ENCODE assay signal across 8 mouse cellular contexts in the genomic region with DNA sequence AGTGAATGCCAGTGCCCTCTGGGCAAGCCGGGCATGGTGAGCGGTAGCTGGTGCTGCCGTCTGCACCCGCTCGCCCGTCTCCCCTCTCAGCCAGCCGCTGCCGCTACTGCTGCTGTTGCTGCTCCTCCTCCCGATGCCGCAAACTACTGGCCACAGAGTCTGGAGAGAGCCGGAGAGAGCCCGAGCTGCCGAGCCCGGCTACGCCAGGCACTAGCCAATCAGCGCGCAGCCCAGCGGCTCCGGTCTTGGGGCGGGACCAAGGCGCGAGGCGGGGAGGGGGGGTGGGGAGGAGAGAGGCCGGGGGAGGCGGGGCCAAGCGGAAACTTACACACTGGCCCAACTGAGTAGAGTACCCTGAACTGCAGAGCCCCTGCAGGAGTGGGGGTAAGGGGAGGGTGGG. TPM values are rescaled to one million over a fixed set of nuclear protein-coding genes. Genes with fewer than 3 reads are reported as not detected.
A peak's percentile ranks its signal among the peaks of the same experiment; 100 is the strongest.
DNase-seq lines count a peak whose midpoint lies in the region; ATAC-seq and TF ChIP-seq lines count a peak whose summit lies in the region.

Pcdh19 (minus strand) TSS at position 148 of the 400 bp plus-strand sequence.

- WGBS in forebrain, embryonic 14.5 days: 27% methylated on average over 17 of the region's 26 CpGs
- 38% methylated on average over 15 of the region's 26 CpGs for whole genome bisulfite sequencing in heart, postnatal 0 days
- WGBS in liver, postnatal 0 days (ENCODE audit: insufficient replicate concordance): 31% methylated on average over 13 of the region's 26 CpGs
- WGBS in neural tube, embryonic 15.5 days: 48% methylated on average over 15 of the region's 26 CpGs

- H3K9me3 ChIP-seq in ES-Bruce4 (replicated peaks; ENCODE audit: control insufficient read depth, insufficient read depth, low read length, poor library complexity, severe bottlenecking): no peaks in the 10 kb centered on the region
- H3K9me3 ChIP-seq in forebrain, embryonic 14.5 days (replicated peaks; ENCODE audit: control insufficient read depth, low read length): no peaks in the 10 kb centered on the region
- no peaks in the 10 kb centered on the region for H3K9me3 ChIP-seq in heart, postnatal 0 days (replicated peaks; ENCODE audit: control insufficient read depth, low read length)
- no peaks in the 10 kb centered on the region for H3K9me3 ChIP-seq in liver, postnatal 0 days (ENCODE audit: low read length)
- H3K9me3 ChIP-seq in neural tube, embryonic 15.5 days (replicated peaks): no peaks in the 10 kb centered on the region

- TF ChIP-seq POLR2A in ES-Bruce4 (IDR thresholded peaks at IDR 0.05; ENCODE audit: insufficient read depth, low read length): no peak
- TF ChIP-seq POLR2A in brain, embryonic 14.5 days (IDR thresholded peaks at IDR 0.05; ENCODE audit: borderline replicate concordance, extremely low read depth, insufficient read depth, insufficient read length, poor library complexity, severe bottlenecking): peak; percentile 45; the same call in 1 of the 2 replicates

- peak; percentile 91 for ATAC-seq in forebrain, embryonic 14.5 days
- ATAC-seq in heart, postnatal 0 days (ENCODE audit: insufficient read depth, low read depth): peak; percentile 84
- ATAC-seq in liver, postnatal 0 days: peak; percentile 71
- peak; percentile 92 for ATAC-seq in neural tube, embryonic 15.5 days (ENCODE audit: low FRiP score)

- no peaks in the 10 kb centered on the region for H3K4me1 ChIP-seq in ES-Bruce4 (ENCODE audit: control insufficient read depth, insufficient read depth, low read length)
- H3K4me1 ChIP-seq in forebrain, embryonic 14.5 days (ENCODE audit: control insufficient read depth, insufficient read depth, low read length): no peaks in the 10 kb centered on the region
- no peaks in the 10 kb centered on the region for H3K4me1 ChIP-seq in heart, postnatal 0 days (ENCODE audit: control insufficient read depth, insufficient read depth)
- no peaks in the 10 kb centered on the region for H3K4me1 ChIP-seq in liver, postnatal 0 days (ENCODE audit: insufficient read depth)
- H3K4me1 ChIP-seq in neural tube, embryonic 15.5 days: no peaks in the 10 kb centered on the region

- peak within 1 kb of the TSS; percentile 58 for H3K9ac ChIP-seq in ES-Bruce4 (ENCODE audit: low read depth, poor library complexity, severe bottlenecking)
- H3K9ac ChIP-seq in forebrain, embryonic 14.5 days (ENCODE audit: low read length): peak within 1 kb of the TSS; percentile 71
- peak within 1 kb of the TSS; percentile 15; the same call in 1 of the 2 replicates for H3K9ac ChIP-seq in heart, postnatal 0 days (replicated peaks; ENCODE audit: low read depth, low read length)
- no peak within 1 kb of the TSS for H3K9ac ChIP-seq in liver, postnatal 0 days (replicated peaks)
- peak within 1 kb of the TSS; percentile 55 for H3K9ac ChIP-seq in neural tube, embryonic 15.5 days (replicated peaks)

- H3K36me3 ChIP-seq in ES-Bruce4 (ENCODE audit: control insufficient read depth, insufficient read depth, low read length, poor library complexity, severe bottlenecking): no peaks in the 10 kb centered on the region
- no peaks in the 10 kb centered on the region for H3K36me3 ChIP-seq in forebrain, embryonic 14.5 days (ENCODE audit: control insufficient read depth, insufficient read depth, low read length)
- no peaks in the 10 kb centered on the region for H3K36me3 ChIP-seq in heart, postnatal 0 days (replicated peaks; ENCODE audit: control insufficient read depth, insufficient read depth, low read length)
- no peaks in the 10 kb centered on the region for H3K36me3 ChIP-seq in liver, postnatal 0 days (replicated peaks; ENCODE audit: insufficient read depth, low read length)
- no peaks in the 10 kb centered on the region for H3K36me3 ChIP-seq in neural tube, embryonic 15.5 days

- no peak within 1 kb of the TSS for H3K27ac ChIP-seq in ES-Bruce4 (ENCODE audit: insufficient read depth, low read length)
- peak within 1 kb of the TSS; percentile 81 for H3K27ac ChIP-seq in forebrain, embryonic 14.5 days (ENCODE audit: low read depth, low read length)
- H3K27ac ChIP-seq in heart, postnatal 0 days (ENCODE audit: low read depth): peak within 1 kb of the TSS; percentile 25; the same call in 1 of the 2 replicates
- no peak within 1 kb of the TSS for H3K27ac ChIP-seq in liver, postnatal 0 days (ENCODE audit: low read depth)
- peak within 1 kb of the TSS; percentile 82 for H3K27ac ChIP-seq in neural tube, embryonic 15.5 days (replicated peaks)

- TF ChIP-seq EP300 in ES-Bruce4 (IDR thresholded peaks at IDR 0.05; ENCODE audit: insufficient read depth, low read depth, low read length): no peak
- TF ChIP-seq EP300 in heart, postnatal 0 days (IDR thresholded peaks at IDR 0.05; ENCODE audit: low read depth): no peak
- no peak for TF ChIP-seq EP300 in liver, postnatal 0 days (IDR thresholded peaks at IDR 0.05; ENCODE audit: low read depth)

- TF ChIP-seq CTCF in ES-Bruce4 (IDR thresholded peaks at IDR 0.05; ENCODE audit: low read depth, low read length): no peak
- TF ChIP-seq CTCF in brain, embryonic 14.5 days (IDR thresholded peaks at IDR 0.05; ENCODE audit: borderline replicate concordance, extremely low read depth, insufficient read depth, insufficient read length): no peak
- no peak for TF ChIP-seq CTCF in heart, postnatal 0 days (IDR thresholded peaks at IDR 0.05; ENCODE audit: low read depth)
- TF ChIP-seq CTCF in liver, postnatal 0 days (IDR thresholded peaks at IDR 0.05; ENCODE audit: low read depth): no peak

- peak within 1 kb of the TSS; percentile 63 for H3K4me2 ChIP-seq in forebrain, embryonic 14.5 days (ENCODE audit: low read length)
- peak within 1 kb of the TSS; percentile 80 for H3K4me2 ChIP-seq in heart, postnatal 0 days (ENCODE audit: low read depth, low read length)
- peak within 1 kb of the TSS; percentile 73 for H3K4me2 ChIP-seq in liver, postnatal 0 days (ENCODE audit: low read depth, low read length)
- H3K4me2 ChIP-seq in neural tube, embryonic 15.5 days: peak within 1 kb of the TSS; percentile 79

- peak; percentile 95 for DNase-seq in brain, embryonic 14.5 days (ENCODE audit: low read depth)
- DNase-seq in forebrain, embryonic 14.5 days (ENCODE audit: low spot score): peak; percentile 90
- peak; percentile 53 for DNase-seq in heart, postnatal 0 days (ENCODE audit: low spot score)
- peak; percentile 77 to 91 for DNase-seq in kidney, postnatal 25 days
- DNase-seq in liver, postnatal 0 days: peak; percentile 52
- no peak for DNase-seq in T-cell, adult 2 months (ENCODE audit: low spot score)

- peaks cover 8% of the 10 kb centered on the region for H3K27me3 ChIP-seq in ES-Bruce4 (ENCODE audit: control insufficient read depth, insufficient read depth, low read length, poor library complexity, severe bottlenecking)
- no peaks in the 10 kb centered on the region for H3K27me3 ChIP-seq in forebrain, embryonic 14.5 days (replicated peaks; ENCODE audit: control insufficient read depth, insufficient read depth, low read length)
- peaks cover 26% of the 10 kb centered on the region for H3K27me3 ChIP-seq in heart, postnatal 0 days (ENCODE audit: control insufficient read depth, insufficient read depth, low read length)
- peaks cover 65% of the 10 kb centered on the region for H3K27me3 ChIP-seq in liver, postnatal 0 days (ENCODE audit: insufficient read depth, low read length)
- H3K27me3 ChIP-seq in neural tube, embryonic 15.5 days (replicated peaks): no peaks in the 10 kb centered on the region

- peak within 1 kb of the TSS; percentile 82 for H3K4me3 ChIP-seq in ES-Bruce4 (ENCODE audit: low read depth, low read length)
- H3K4me3 ChIP-seq in forebrain, embryonic 14.5 days (ENCODE audit: low read depth, low read length): peak within 1 kb of the TSS; percentile 53
- peak within 1 kb of the TSS; percentile 59 for H3K4me3 ChIP-seq in heart, postnatal 0 days (ENCODE audit: low read depth, low read length)
- peak within 1 kb of the TSS; percentile 44 for H3K4me3 ChIP-seq in liver, postnatal 0 days (ENCODE audit: low read depth, low read length)
- H3K4me3 ChIP-seq in neural tube, embryonic 15.5 days (replicated peaks): peak within 1 kb of the TSS; percentile 56

RNA-seq across cellular contexts. Expression of gene Pcdh19, which starts in this region (rescaled TPM):
- 1.8 and 2.2 TPM in 2 replicates for polyA plus RNA-seq in ES-Bruce4 (2011; ENCODE audit: insufficient read depth, insufficient read length, low read depth, missing spikeins)
- polyA plus RNA-seq in brain, embryonic 14.5 days (2012; rRNA removed): 15.2 and 24.4 TPM in 2 replicates
- polyA plus RNA-seq in forebrain, embryonic 14.5 days (2014; fragmentation: Nextera tagmentation; extraction: Ambion mirVana): 12.4 and 14.6 TPM in 2 replicates
- total RNA-seq in heart, postnatal 0 days (2014; rRNA removed; ENCODE audit: low replicate concordance): 4.3 and 4.7 TPM in 2 replicates
- 1.2 and 1.4 TPM in 2 replicates for polyA plus RNA-seq in heart, postnatal 0 days (2015; fragmentation: Nextera tagmentation; extraction: Ambion mirVana)
- 0.28 and 0.83 TPM in 2 replicates for polyA plus RNA-seq in liver, postnatal 0 days (2015; fragmentation: Nextera tagmentation; extraction: Ambion mirVana)
- polyA plus RNA-seq in neural tube, embryonic 15.5 days (2015; fragmentation: Nextera tagmentation; extraction: Ambion mirVana): 12.3 and 16.1 TPM in 2 replicates

Comparison
In these comparisons a context has a peak if more than half of its experiments do, and no peak if none do; other contexts are left out.
1. Peak in DNase-seq, ATAC-seq, H3K4me3 ChIP-seq and H3K4me2 ChIP-seq in liver, postnatal 0 days; RNA of the gene not detected or under 1 TPM.
2. H3K27ac ChIP-seq: peak in forebrain, embryonic 14.5 days (single experiment), heart, postnatal 0 days (single experiment) and neural tube, embryonic 15.5 days (single experiment); none in ES-Bruce4 (single experiment) and liver, postnatal 0 days (single experiment).
3. Peak in every context shown above with its lines, with median percentiles within 50 percentile points of each other: H3K4me3 ChIP-seq, ATAC-seq and H3K4me2 ChIP-seq.